Mouse (Mus musculus) cerebellum, postnatal 10 days (tissue): ENCODE results near the gene Txlna.
A peak's percentile ranks its signal among the peaks of the same experiment; 100 is the strongest.

Source experiments
- DNase-seq, 2 experiments: peaks; one replicate each; pipeline ENCODE4 v3.0.0; 2021; ENCODE audit warnings: mixed read lengths in 2 of 2

Txlna gene

DNA sequence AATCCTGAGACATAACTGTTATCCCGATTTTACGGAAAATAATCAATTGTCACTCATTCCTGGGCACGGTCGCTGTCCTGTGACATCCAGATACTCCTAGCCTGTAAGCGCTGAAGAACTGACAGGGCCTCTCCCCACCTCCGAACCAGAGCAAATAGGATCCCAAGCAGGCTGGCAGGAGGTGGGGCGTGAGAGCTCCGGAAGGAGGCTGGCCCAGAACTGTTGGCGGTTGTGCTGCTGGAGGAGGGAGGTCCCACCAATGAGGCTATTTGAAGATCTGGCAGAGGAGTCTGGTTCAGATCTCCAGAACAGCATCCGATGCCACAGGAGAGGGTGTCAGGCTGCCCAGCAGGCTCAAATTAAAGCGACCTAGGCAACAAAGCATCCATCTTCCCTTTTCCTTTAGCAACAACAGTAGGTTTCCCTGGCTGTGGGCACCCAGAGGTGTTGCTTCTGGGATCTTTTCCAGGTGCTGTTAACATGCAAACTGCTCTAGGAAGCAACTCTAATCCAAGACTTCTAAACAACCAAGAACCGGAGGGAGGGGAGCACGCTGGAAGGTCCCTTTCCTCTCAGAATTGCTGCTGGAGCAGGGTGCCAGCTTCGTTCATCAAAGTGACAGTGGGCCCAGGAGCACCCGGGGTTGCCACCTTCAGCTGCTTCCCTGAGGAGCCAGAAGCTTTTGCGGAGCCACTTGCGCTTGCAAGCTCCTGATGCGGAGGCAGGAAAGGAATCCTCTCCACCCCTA lies 16.4 kb downstream of the Txlna start:
- DNase-seq = peak; percentile 88 to 93

DNA sequence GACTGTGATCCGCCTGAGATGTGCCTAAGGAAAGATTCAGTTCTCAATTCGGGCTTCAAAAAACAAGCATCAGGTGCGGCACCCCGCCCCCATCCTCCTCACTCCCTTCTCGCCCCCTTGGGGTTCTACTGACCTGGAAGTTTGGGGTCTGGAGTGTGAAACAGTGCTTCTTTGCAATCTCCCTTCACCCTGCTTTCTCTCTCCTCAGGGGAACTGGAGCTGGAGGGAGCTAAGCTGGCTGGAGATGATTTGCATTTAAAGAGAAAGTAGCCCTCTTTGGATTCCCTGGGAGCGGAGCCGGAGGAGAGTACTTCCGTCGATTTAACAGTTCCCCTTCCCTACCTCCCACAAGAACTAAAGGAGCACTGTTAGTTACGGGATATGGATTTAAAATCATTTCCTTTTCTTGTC lies 17.2 kb downstream of the Txlna start, which contains the start of gene Ccdc28b:
TSS of gene Ccdc28b (minus strand) at position 267 of the 411 bp plus-strand sequence.
- peak; percentile 65 to 76 for DNase-seq

DNA sequence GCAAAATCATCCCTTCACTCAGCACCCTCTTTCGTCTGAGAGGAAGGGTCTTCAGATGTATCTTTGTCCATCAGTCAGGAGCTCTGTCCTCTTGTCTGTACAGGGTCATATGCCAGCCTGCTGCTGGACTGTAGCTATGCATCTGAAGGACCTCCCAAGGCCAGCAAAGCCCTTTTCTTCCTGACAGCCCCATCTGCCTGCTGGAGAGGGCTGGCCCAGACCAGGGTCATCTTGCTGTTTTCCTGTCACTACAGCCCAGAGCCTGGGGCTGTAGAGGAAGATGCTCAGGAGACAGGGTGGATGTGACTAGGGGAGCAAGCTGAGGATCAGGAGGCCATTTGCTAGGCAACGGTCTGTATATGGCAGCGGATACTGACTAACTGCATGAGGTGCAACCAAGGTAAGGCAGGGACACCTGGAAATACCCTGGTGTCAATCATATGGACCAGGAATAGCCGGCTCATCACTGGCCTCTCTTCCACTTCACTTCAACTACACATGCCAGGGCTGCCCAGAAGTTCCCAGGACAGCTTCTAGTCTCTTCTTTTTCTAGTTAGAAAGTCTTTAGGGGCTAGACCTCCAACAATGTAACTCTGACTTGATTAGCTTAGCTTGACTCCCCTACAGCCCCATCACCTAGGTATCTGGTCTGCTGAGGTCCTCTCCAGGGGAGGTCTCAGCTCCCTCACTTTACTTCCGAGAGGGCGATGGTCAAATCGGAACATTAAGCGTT lies 17.9 kb downstream of the Txlna start:
- DNase-seq = peak; percentile 41 to 55

DNA sequence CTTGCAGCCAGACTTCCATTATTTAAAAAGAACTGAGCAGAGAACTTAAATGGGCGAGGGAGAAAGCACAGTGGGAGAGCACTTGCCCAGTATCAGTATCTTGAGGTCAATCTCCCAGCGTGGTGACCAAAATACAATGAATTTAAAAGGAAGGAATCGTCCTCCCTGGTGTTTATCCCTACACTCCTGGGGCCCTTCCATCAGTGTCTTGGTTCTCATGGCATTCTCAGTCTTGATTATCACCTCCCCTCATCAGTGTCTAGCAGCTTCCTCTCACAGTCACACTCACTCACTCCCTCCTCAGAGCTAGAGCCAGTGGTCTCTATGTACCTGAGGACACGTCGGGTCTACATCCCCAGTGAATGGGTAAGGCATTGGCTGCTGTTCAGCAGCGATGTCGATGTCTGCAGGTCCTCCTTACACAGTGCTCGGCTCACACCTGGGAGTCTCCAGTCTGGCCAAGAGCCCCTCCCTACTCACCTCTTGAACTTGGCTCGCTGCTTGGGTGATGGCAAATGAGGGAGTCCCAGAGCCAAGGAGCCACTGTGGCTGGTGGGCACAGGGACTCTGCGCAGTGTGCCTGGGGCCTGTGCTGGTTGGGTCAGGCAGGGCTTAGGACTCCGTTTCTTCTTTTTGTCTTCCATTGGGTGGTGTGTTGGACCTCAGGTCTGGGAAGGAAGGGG lies 18.6 kb downstream of the Txlna start:
- DNase-seq = peak; percentile 45 to 51

DNA sequence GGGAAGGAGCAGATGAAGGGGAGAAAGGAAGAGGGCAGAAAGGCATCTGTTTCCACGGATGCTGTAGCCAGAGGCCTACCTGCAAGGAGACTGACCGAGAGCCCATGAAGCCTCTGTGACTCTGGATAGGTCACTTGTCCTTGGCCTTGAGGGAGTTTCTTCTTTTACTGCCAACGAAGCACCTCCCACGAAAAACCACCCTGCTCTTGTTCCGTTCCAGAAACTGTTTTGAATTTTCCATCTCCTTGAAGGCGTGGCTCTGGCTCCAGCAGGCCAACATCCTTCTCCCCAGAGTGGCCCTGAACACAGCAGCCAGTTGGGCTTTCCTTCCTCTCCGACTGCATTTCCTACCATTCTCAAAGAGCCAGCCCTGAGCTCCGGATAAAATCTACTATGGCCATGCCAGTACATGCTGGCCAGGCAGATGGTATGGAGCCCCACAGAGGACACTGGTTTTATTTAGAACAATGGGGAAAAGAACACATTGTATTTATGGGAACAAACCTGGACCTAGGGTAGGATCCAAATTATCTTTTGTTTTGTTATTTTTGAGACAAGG lies 19.5 kb downstream of the Txlna start:
- DNase-seq = peak; percentile 42 to 47

DNA sequence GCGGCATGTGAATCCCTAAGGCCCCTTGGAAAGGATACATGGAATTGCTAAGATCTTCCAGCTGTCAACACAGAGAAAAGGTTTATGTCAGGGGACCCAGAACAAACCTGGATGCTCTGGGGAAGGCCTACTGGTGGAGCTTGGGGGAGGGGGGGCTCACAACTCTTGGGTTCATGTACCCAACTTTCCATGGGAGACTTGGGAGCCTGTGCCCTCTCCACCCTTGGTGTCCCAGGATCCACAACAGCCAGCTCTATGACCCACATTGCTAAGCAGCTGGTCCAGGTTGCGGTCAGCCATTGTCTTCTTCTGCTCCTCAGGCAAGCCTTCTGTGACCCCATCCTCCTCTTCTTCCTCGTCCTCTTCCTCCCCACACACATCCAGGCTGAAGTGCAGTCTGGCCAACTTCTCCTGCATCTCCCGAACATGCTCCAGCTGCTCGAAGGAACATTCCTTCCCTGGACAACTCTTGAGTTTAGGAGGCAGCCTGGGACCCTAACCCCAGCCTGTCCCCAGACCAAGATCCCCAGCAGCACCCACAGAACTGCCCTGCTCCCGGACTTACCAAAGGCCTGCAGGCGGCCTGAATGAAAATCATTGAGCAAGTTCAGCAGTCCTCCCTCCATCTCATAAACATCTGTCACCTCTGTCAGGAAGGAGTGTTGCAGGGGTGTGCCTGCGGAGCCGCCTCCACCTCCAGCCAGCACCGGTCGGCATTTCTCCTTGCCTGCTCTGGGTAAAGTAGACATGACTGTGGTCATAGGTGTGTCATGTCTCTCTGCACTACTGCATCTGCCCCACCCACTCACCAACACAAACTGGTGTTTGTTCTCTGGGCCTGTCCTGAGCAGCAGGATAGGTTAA lies 20.2 kb downstream of the Txlna start:
- no peak for DNase-seq

DNA sequence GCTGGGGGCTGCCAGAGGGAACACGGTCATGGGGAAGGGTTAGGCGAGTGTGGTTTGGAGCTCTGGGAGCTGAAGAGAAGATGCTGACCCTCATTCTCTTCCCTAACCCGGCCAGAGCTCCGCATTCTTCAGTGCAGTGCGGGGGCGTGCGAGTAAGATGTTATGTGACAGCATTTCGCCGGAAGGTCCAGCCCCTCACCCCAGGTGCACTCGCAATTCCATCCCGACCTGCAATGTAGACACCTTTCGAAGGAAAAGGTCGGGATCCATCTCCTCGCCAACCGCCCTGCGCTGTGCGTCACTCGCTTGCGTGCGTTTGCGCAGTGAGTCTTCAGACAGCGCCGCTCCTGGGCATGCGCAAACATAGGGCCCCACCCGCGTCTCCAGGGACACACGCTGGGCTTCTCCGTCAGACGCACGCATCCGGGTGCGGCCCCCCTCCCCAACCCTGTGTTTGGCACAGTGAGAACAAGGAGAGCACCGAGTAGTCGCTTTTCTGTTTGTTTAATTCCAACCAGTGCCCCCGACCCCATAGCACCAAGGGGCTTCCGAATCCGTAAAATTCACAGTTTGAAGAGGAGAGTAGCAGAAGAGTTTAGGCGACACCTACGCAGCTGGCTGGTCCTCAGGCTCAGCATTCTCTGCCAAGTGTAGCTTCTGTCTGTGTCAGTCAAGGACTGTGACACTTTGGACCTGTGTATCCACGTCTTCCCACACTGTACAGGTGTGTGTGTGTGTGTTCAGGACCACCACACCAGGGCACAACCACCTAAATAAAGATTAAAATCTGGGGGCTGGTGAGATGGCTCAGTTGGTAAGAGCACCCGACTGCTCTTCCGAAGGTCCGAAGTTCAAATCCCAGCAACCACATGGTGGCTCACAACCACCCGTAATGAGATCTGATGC lies 21.8 kb downstream of the Txlna start, which contains the start of gene Iqcc:
TSS of gene Iqcc (minus strand) at position 314 of the 906 bp plus-strand sequence.
- DNase-seq = peak; percentile 97 to 98

DNA sequence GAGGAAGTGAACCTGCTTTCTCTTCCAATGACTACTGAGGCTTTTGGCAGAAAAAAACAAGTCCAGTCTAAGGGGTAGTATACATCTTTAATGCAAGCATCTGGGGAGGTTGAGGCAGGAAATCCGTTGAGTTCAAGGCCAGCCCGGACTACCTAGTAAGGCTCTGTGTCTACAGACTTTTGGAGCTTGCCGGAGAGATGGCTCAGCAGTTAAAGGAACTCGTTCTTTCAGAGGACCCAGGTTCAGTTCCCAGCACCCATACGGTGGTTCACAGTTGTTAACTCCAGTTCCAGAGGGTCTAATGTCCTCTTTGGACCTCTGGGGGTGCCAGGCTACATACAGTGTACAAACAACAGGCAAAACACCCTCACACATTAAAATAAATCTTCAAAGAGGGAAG lies 22.8 kb downstream of the Txlna start:
- no peak for DNase-seq

DNA sequence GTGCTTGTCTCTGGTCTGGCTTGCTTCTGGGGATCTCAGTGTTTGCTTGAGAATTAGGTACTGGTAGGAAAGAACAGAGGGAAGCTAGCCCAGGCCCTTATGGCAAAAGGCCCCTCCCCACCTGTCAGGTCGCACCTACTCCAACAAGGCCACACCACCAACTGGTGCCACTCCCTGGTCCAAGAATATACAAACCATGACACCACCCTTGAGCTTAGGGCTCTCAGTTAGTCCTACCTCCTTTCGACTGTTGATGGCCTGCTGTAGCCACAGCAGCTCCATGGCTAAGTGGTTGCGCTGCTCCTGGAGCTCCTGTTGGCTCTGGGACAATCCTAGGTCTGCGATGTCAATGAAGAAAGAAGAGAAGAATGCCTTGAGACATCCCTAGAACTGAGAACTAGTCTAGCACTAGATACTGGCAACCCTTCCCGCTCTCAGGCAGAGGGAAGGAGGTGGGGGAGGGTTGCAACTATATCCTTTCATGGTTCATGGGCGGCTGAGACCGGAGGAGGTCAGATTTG lies 23.7 kb downstream of the Txlna start:
- no peak for DNase-seq

DNA sequence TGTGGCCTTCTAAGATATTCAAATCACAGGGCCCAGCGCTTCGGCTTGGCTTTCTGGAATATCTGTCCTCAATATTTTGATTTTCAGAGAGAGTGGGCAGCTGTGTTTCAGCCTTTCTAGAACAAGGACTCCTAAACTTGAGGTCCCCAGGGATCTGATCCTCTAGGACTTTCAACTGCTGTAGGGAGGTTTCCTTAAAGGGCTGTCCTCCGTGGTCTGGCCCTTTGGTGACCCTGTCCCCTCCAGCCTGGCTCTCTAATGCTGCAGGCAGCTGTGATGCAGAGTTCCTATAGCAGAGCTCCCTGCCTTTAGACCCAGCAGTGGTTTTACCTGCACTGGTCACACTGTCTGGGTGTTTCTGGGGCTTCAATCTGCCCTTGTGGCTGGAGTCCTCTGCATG lies 24.2 kb downstream of the Txlna start:
- no peak for DNase-seq

DNA sequence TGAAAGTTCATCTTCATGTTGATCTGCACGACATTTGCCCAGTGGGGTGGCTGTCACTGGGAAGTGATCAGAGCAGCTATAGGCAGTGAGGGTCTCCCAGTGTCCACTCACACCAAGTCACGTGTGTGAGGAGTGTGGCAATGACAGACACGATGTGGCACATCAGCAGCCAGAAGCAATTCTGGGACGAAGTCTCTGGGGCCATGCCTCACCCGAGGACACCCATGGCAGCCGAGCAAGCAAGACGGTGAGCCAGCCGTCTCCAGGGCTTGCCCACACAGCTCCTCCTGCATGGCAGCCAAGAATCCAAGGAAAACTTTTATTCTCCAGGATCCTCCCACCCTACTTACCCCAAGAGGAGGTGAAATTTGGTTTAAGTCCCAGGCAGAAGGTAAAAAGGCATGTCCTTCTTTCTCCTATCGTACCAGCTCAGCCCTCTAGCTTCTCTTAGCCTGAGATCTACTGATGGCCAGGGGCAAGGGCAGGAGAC lies 25.0 kb downstream of the Txlna start:
- no peak for DNase-seq

DNA sequence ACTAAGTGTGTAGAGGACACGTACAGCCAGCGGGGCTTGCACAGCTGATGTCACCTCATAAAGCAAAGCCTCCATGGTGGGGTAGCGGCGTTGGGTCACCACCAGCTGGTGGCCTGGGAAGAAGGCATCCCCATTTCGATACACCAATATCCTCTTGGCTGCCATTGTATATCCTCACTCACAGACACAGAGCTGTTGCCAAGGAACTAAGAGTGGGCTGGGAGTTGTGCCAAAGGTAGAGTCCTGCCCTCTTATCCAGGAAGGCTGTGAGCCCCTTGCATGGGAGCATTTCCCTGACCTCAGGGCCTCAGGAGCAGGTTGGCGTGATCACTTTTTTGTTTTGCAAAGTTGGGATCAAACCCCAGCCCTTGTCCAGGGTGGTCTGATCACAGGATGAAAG lies 26.8 kb downstream of the Txlna start, which contains the start of gene Dcdc2b:
TSS of gene Dcdc2b (minus strand) at position 165 of the 400 bp plus-strand sequence.
- peak; percentile 64 to 70 for DNase-seq

DNA sequence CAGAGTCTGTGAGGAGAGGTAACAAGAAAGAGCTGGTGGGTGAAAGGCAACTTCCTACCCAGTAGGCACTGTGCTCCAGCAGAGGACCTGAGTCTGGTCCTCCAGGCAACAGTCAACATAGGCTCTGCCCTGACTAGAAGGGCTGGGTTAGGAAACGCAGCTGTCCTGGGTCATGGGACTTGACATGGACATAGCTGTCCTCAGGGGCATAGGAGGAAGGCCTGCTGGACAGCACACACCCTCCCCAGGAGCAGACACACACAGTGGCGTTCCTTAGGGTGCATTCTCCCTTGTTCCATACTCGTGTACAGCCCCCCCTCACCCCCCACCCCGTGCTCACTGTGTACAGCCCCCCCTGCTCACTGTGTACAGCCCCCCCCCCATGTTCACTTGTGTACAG lies 30.4 kb downstream of the Txlna start:
- no peak for DNase-seq

DNA sequence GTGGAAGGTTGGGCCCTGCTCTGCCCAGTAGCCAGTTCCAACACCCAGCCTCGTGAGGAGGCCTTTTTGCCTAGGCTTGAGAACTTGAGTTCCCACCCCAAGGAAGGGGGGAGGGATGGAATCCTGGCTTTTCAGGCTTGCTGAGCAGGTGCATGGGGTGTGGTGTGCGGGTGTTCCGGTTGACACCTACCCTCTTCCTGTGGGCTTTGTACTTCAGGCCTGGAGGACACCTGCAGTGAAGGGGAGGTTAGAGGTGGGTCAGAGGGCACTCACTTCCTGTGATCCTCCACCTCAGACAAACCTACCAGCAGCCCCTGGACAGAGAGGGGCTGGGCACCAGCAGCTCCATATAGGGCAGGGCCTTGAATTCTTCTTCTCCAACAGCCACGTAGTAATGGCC lies 30.8 kb downstream of the Txlna start:
- no peak for DNase-seq

DNA sequence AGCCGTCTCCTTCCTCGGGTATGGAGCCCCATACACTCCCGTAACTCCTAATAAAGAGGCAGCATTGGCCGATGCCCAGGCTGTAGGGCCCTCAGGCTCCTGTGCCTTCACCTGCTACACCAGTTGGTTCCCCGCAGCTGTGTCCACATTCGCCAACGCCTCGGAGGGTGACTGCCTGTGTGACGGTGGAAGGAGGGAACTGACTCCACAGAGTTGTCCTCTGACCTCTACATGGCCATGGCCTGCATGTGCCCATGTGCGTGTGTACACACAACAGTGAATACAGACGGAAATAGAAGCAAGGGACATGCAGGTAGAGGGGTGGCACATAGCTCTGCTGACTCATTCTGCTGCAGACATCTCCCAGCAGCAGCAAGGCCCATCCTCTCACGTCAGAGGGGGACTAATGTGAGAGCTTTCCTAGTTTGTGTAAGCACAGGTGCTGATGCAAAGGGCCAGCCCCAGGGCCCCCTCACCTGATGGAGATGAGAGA lies 31.7 kb downstream of the Txlna start:
- peak in 1 of 2 experiments; percentile 39 for DNase-seq

DNA sequence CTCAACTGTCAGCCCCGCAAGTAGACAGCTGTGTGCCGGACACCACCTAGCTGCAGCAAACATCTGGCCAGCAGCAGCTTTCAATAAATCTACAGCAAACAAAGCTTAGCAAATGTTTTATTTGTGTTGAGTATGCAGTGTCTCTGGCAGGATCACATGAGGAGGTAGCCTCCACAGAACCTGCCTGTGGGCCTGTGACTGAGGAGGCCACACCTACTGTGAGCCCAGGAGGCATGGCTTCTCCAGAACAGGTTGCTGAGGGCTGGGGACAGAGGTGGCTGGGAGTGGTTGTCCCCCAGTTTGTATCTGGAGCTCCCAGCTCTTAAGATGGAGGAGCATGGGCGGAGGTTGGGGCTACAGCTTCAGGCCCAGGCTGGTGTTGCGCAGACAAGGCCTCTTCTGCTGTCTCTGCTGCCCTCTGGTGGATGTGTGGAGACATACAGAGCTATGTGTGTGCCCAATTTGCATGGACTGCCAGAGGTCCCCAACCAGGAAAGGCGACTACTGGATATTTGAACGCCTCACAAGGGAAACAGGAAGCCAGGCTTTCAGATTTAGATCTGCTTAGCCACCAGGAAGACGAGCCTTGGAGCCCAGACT lies 32.3 kb downstream of the Txlna start:
- DNase-seq = peak; percentile 93 to 95

DNA sequence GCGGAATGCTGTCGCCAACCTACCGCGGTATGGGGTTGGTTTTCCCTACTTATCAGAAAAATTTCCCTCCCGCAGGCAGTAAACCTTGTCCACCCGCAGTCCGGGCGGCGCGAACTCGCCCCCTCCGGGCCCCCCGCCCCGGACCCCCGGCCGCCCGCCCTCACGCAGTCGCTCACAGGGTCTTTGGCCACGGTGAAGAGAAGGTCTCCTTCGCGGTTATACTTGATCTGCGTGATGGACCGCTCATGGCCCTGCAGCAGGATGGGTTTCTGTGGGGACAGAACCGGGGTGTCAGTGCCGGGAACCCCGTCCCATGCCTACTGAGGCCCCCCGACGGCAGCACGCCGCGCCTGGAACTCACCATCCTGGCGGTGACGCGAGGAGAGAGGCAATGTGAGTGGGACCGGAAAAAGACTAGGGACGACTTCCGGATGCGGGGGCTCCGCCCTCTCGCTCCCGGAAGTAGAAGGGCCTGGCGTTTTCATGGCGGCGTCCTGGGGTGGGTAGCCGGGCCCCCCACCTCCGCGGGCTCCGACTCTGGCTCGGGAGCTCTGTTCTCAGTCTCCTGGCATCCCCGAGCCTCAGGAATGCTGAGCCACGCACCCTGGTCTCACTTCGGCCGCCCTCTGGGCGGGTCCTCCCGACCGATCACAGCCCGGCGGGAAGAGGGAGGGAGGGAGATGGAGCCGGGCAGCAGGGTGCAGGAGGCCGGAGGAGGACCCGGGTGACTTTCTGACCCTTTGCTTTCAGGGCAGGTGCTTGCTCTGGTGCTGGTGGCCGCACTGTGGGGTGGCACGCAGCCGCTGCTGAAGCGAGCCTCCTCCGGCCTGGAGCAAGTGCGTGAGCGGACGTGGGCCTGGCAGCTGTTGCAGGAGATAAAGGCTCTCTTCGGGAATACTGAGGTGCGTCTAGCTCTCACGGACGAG lies 40.4 kb downstream of the Txlna start, which contains the start of the genes Eif3i and Tmem234:
TSS of gene Eif3i (minus strand) at position 416 of the 926 bp plus-strand sequence.
TSS of gene Tmem234 (plus strand) at position 436 of the 926 bp plus-strand sequence.
- DNase-seq = peak; percentile 88 to 90

DNA sequence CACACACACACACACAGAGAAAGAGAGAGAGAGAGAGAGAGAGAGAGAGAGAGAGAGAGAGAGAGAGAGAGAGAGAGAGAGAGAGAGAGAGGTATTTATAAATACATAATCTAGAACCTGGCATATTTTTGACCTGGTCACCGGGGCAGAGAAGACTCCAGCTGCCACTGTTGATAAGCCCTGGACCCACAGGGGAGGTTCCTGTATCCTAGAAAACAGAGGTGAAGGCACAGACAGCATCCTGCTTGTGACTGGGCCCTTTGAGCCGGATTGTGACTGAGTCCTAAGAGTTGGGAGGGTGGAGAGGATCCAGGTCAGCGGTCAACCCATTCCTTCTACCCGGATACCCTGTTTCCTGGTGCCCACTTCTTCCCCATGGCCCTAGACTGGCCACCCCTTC lies 52.0 kb downstream of the Txlna start:
- DNase-seq = no peak
